Mouse (Mus musculus): ENCODE data around the gene Nkain2. TPM values are rescaled to one million over a fixed set of nuclear protein-coding genes. Genes with fewer than 3 reads are reported as not detected.

Nkain2 gene
- not detected for polyA plus RNA-seq (2017; shearing (Covaris generic))

DNA sequence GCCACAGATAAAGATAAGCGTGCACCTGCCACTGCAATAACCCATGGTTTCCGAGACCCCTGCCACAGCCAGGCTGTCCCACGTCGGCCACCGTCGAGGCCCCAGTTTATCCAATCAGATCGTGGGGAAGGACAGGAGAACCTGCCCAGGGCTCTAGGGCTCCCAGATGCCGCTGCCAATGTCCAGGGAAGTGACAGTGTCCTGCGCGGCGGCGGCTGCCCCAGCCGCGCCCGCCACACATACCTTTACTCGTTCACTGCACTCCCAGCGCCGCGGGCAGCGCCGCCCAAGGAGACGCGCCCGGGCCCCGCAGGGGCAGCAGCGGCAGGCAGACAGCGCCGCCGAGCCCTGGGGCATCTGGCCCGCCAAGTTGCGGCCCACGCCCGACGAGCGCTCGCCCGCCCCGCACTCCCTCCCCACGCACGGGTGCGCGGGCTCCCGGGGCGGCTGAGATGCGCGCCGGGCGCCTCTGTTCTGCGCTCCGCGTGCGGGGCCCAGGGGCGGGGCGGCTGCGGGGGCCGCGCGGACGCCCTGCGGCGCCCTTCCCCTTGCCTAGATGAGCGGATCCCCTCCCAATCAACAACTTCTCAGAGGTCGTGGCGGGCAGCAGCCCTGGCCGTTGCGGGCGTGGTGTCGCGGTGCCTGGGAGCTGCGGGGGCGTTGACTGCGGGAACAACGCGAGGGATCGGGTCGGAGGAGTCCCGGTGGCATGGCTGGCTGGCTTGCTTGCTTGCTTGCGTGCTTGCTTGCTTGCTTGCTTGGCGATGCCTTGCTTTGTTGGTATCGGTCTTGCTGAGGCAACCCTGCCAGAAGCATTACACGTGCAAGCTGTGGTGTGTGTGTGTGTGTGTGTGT lies at the start of gene Nkain2:
Gene Nkain2, minus strand, starts transcription at position 811 of the 855 bp plus-strand sequence.

Other genes starting within 250 kb of the Nkain2 start
- 0.15 TPM for gene Trdn, start 190.1 kb upstream of the Nkain2 start, polyA plus RNA-seq (2017; shearing (Covaris generic))